Mouse (Mus musculus) thymus, adult 2 months (tissue): ENCODE measurements at regions not wholly inside any gene's neighbourhood (a gene's known extent, or its start where the extent isn't known, plus 50 kb on each side); places are given as distances from the start of the nearest gene placed in this dataset.

Source experiments
- CTCF ChIP-seq: fragments of 200-500 bp; IDR thresholded peaks from 2 replicates; pipeline ENCODE4 v1.5.1; 2012; ENCODE audit warnings: mild to moderate bottlenecking, control low read depth, low read length, moderate library complexity, borderline replicate concordance; ENCODE audit not compliant: control insufficient read depth, poor library complexity, insufficient read depth; ENCODE audit errors: extremely low read depth
- POLR2A ChIP-seq: fragments of 200-500 bp; IDR thresholded peaks from 2 replicates; pipeline ENCODE4 v1.6.1; 2012; ENCODE audit warnings: mild to moderate bottlenecking, low read length, control low read depth, moderate library complexity; ENCODE audit not compliant: control insufficient read depth, poor library complexity, insufficient read depth; ENCODE audit errors: extremely low read depth

GRCm38 (mm10) chr8:116348971-116349370 lies 155.8 kb upstream of the Dynlrb2 start:
- no peak for TF ChIP-seq CTCF
- no peak for TF ChIP-seq POLR2A
